Mouse (Mus musculus): ENCODE results near the gene Trcg1.

The Trcg1 gene

GRCm38 (mm10) chr9:57233142-57233541, 3.2 kb upstream of the Trcg1 start:
- no peak for DNase-seq (ENCODE audit: low spot score in 2 of 2)

GRCm38 (mm10) chr9:57233767-57234166, 2.6 kb upstream of the Trcg1 start:
- no peak for DNase-seq (ENCODE audit: low spot score in 2 of 2)

GRCm38 (mm10) chr9:57237705-57238104, 1.3 kb downstream of the Trcg1 start:
- no peak for DNase-seq (ENCODE audit: low spot score in 2 of 2)

- DNase-seq (ENCODE audit: low spot score in 2 of 2): no peak
Observed at GRCm38 (mm10) chr9:57238220-57238619, 1.9 kb downstream of the Trcg1 start.

GRCm38 (mm10) chr9:57241111-57241510, 4.8 kb downstream of the Trcg1 start:
- no peak for DNase-seq (ENCODE audit: low spot score in 2 of 2)

GRCm38 (mm10) chr9:57242916-57243315, 6.6 kb downstream of the Trcg1 start:
- no peak for DNase-seq (ENCODE audit: low spot score in 2 of 2)

GRCm38 (mm10) chr9:57244106-57244685, 7.8 kb downstream of the Trcg1 start:
- peak in 1 of 2 experiments; percentile 35 for DNase-seq (ENCODE audit: low spot score in 2 of 2)

GRCm38 (mm10) chr9:57246482-57246881, 10.1 kb downstream of the Trcg1 start:
- DNase-seq (ENCODE audit: low spot score in 2 of 2): no peak

- DNase-seq (ENCODE audit: low spot score in 2 of 2): no peak
Observed at GRCm38 (mm10) chr9:57247201-57247671, 10.9 kb downstream of the Trcg1 start.

GRCm38 (mm10) chr9:57248030-57248942, 11.9 kb downstream of the Trcg1 start:
- DNase-seq (ENCODE audit: low spot score in 2 of 2): no peak

- no peak for DNase-seq (ENCODE audit: low spot score in 2 of 2)
Observed at GRCm38 (mm10) chr9:57250026-57250425, 13.7 kb downstream of the Trcg1 start.

- DNase-seq (ENCODE audit: low spot score in 2 of 2): no peak
Observed at GRCm38 (mm10) chr9:57251139-57251538, 14.8 kb downstream of the Trcg1 start.

GRCm38 (mm10) chr9:57254061-57254460, 17.7 kb downstream of the Trcg1 start:
- no peak for DNase-seq (ENCODE audit: low spot score in 2 of 2)

- DNase-seq (ENCODE audit: low spot score in 2 of 2): no peak
Observed at GRCm38 (mm10) chr9:57254823-57255495, 18.6 kb downstream of the Trcg1 start.

- no peak for DNase-seq (ENCODE audit: low spot score in 2 of 2)
Observed at GRCm38 (mm10) chr9:57256309-57256708, 20.0 kb downstream of the Trcg1 start.

- no peak for DNase-seq (ENCODE audit: low spot score in 2 of 2)
Observed at GRCm38 (mm10) chr9:57256861-57257260, 20.5 kb downstream of the Trcg1 start.

- DNase-seq (ENCODE audit: low spot score in 2 of 2): no peak
Observed at GRCm38 (mm10) chr9:57257627-57258026, 21.3 kb downstream of the Trcg1 start.

- peak; percentile 81 to 91 for DNase-seq (ENCODE audit: low spot score in 2 of 2)
Observed at GRCm38 (mm10) chr9:57259736-57260135, 23.4 kb downstream of the Trcg1 start.

- DNase-seq (ENCODE audit: low spot score in 2 of 2): no peak
Observed at GRCm38 (mm10) chr9:57260940-57261339, 24.6 kb downstream of the Trcg1 start.

- peak; percentile 64 to 71 for DNase-seq (ENCODE audit: low spot score in 2 of 2)
Observed at GRCm38 (mm10) chr9:57261516-57261912, 25.2 kb downstream of the Trcg1 start.

- DNase-seq (ENCODE audit: low spot score in 2 of 2): peak; percentile 75 to 76
Observed at GRCm38 (mm10) chr9:57261913-57262794, 25.8 kb downstream of the Trcg1 start, which contains the start of gene 1700017B05Rik. Gene 1700017B05Rik (minus strand): TSS chr9:57262612.

All from heart, adult 9 months (tissue).